Mouse (Mus musculus) neutrophil, adult 5-6 weeks (primary cell): ENCODE measurements at regions not wholly inside any gene's neighbourhood (a gene's known extent, or its start where the extent isn't known, plus 50 kb on each side); places are given as distances from the start of the nearest gene placed in this dataset.
"Not testable (repeated sequence)": the region's sequence is repeated elsewhere in the genome, so short reads cannot be mapped to it uniquely, and the experiment has no call there.

ENCODE experiments used
- ATAC-seq: fragments of 151-379, 151-347 bp; 2 replicates; pipeline ENCODE4 v1.8.0; 2017; ENCODE audit warnings: mild to moderate bottlenecking, moderate TSS enrichment; ENCODE audit not compliant: insufficient number of reproducible peaks, poor library complexity, low FRiP score, severe bottlenecking; ENCODE audit errors: extremely low read depth

- ATAC-seq: no peak
Measured at GRCm38 (mm10) chr15:93003233-93003632, 271.7 kb downstream of the Gxylt1 start.

DNA sequence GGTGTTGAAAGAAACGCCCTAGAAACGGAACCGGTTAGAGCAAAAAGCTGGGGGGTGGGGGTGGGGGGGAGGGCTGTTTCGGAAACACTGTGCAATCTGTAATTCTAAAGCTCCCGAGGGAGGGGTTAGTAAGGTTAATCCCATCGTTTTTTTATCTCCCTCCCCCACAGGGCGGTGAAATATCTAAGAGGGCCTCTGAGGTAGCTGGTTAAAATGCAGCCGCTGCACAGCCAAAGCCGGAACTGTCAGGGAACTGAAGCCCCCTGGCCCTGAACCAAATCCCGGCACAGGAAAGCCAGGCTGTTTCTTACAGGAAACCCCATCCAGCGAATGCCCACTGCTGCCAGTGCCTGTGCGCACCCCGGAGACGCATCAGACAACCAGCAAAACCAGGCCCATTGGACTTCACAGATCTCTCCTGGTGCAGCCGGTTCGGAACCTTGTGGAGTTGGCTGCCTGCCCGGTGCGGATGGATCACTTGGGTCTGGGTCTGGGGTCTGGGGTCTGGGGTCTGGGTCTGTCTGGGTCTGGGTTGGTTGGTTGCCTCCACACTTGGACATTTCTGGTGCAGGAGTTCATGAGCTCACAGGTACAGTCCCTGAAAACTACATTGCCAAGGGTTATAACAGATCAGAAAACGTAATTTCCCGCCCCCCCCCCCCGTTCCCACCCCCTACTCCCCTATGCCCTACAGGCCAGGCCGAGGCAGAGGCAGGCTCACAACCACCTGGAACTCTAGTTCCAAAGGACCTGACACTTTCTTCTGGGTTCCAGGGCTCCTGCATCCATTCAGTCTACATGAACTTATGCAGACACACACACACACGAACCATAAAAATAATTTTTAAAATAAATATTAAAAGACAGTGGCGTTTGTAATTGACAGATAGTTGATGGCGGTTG lies 272.7 kb downstream of the Gxylt1 start:
- ATAC-seq: no peak

DNA sequence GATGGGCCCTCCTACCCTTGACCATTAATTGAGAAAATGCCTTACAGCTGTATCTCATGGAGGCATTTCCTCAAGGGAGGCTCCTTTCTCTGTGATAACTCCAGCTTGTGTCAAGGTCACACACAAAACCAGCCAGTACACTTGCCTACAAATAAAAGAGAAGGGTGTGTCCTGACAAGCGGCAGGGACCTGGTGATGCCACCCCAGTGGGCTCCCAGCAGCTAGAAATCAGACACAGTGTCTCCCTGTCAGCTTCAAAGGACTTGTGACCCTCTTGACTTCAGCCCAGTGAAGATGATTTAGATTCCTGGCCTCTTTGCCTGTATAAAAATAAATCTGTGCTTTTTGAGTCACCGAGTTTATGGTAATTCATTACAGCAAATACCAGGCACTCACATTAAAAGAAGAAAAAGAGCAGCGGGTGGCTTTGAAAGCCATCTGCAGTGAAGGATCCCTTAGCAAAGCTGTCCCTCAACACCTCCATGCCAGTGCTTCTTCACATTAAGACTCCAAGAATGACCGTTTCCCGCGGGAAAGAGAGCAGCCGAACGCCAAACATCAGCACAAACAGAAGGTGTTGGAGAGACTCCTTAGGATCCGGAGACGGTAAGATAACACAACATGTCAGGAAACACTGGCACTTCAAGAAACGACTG lies 273.5 kb downstream of the Gxylt1 start:
- no peak for ATAC-seq

DNA sequence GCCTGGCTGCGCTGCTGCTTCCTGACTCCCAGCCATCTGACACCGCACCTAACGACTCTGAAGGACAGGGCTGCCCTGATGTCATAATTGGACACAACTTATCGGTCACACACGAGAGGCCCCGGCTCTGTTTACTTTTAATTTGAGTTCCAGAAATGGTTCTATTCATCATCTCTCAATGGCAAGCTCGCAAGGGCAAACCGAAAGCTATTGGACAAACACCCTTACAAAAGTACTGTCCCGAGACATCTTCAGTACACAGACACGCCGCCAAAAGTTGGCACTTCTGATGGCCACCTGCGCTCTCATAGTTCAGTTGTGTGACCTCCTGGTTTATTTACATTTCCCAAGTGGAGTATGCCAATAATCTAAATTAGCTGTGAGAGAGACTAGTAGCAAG lies 274.9 kb downstream of the Gxylt1 start:
- ATAC-seq: no peak

DNA sequence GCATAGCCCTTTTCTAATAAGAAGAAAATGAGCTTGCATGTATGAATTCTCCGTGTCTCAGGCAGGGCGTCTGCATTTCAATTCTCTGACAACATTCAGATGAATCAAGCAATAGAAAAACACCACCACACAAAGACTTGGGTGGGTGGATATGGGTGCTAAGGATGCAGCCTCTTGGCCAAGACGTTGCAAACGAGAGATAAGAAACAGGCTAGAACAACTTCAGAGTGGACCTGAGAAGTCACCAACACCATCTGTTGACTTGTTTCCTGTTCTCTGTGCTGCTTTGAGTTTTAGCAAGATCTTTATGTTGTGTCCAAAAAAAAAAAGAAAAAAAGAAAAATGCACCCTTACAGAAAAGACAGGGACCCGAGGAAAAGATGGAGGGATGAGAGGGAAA lies 277.0 kb downstream of the Gxylt1 start:
- ATAC-seq: no peak

GRCm38 (mm10) chr15:92994191-92994671 lies 280.7 kb downstream of the Gxylt1 start:
- no peak for ATAC-seq

- ATAC-seq: no peak
Measured at GRCm38 (mm10) chr15:92993538-92994190, 281.3 kb downstream of the Gxylt1 start.

DNA sequence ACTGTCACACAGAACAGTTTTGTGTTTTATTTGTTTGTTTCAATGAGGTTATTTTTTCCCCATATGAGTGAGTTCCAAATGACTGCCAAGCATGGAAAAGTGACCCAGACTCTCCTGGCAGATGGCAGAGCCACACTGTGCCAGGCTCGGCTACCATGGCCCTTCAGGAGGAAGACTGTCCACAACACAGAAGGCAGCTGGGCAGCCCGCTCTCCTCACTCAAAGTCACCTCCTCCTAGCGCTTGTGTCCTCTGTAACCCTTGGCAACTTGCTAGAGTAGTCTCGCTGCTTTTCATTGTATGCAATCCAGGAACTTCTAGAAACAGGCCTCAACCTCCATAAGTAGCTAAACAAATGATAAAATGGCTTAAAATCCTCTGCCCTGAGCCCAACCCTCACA lies 299.2 kb downstream of the Gxylt1 start:
- ATAC-seq: no peak

- no peak for ATAC-seq
Measured at GRCm38 (mm10) chr15:92974931-92975330, 300.0 kb downstream of the Gxylt1 start.

- no peak for ATAC-seq
Measured at GRCm38 (mm10) chr15:92973651-92974229, 301.2 kb downstream of the Gxylt1 start.

GRCm38 (mm10) chr15:92965556-92965955 lies 309.4 kb downstream of the Gxylt1 start:
- no peak for ATAC-seq

- no peak for ATAC-seq
Measured at GRCm38 (mm10) chr15:92964901-92965300, 310.1 kb downstream of the Gxylt1 start.

GRCm38 (mm10) chr15:92964131-92964530 lies 310.8 kb downstream of the Gxylt1 start:
- no peak for ATAC-seq

- ATAC-seq: not testable (repeated sequence)
Measured at GRCm38 (mm10) chr15:92950912-92951311, 324.1 kb downstream of the Gxylt1 start.

DNA sequence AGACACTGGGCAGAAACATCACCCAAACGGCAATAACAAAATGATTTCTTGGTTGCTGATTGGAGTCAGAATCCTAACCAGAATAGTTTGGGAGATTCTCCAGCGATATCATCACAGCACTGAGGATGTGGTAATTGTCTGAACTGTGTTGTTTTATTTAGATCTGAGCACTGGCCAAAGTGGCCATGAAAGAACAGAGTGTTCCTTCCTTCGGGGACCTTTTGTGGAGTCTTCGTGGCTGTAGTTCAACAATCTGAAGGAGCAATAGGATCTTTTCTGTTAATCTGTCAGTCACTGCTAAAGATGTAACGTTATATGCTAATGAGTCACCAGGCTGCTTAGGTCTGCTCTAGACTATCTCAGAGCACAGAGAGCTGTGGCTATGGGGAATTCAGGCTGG lies 328.8 kb downstream of the Gxylt1 start:
- no peak for ATAC-seq

GRCm38 (mm10) chr15:92903821-92904220 lies 371.2 kb downstream of the Gxylt1 start:
- ATAC-seq: no peak

DNA sequence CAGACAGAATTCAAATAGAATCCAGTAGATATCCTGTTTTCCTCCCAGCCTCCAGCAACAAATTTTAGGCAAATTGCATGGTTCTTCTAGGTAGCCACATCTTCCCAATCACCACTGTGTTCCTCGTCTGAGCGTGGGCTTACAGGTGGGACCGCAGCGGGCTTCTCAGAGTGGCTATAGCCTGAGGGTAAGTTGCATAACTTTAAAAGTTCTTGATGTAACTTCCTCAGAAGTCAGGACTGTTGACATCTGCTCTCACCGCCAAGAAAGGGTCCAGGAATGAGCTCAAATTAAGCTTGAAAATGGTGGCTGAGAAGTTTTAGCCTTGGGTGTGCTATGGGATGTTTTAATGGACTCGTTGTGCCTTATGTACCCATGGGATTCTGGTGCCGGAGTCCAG lies 377.7 kb downstream of the Gxylt1 start:
- no peak for ATAC-seq

GRCm38 (mm10) chr15:92895836-92896235 lies 379.1 kb downstream of the Gxylt1 start:
- no peak for ATAC-seq

GRCm38 (mm10) chr15:92876438-92876837 lies 398.5 kb downstream of the Gxylt1 start:
- ATAC-seq: no peak
